Mouse (Mus musculus) heart, postnatal 0 days (tissue): Measurements from ENCODE around the gene Ccser2. TPM values are rescaled to one million over a fixed set of nuclear protein-coding genes. Genes with fewer than 3 reads are reported as not detected.
A peak's percentile ranks its signal among the peaks of the same experiment; 100 is the strongest.

Experiments
- ATAC-seq: fragments of 200-750 bp; cut with Nextera tagmentation; 2 replicates; pipeline ENCODE4 v1.8.0; 2017; ENCODE audit warnings: low read depth, moderate number of reproducible peaks, moderate library complexity; ENCODE audit not compliant: insufficient read depth
- DNase-seq: peaks from one replicate; pipeline ENCODE4 v3.0.0-alpha.2; 2016; ENCODE audit warnings: low spot score
- H3K27ac ChIP-seq: fragments of 300-500 bp; sonication (generic); 2 replicates; pipeline ENCODE4 v1.5.1; 2014; ENCODE audit warnings: low read depth, mild to moderate bottlenecking
- H3K27me3 ChIP-seq: fragments of 300-500 bp; sonication (generic); 2 replicates; pipeline ENCODE4 v1.6.1; 2014; ENCODE audit warnings: low read length, mixed read lengths; ENCODE audit not compliant: control insufficient read depth, insufficient read depth
- H3K36me3 ChIP-seq: fragments of 300-500 bp; sonication (generic); replicated peaks from 2 replicates; pipeline ENCODE4 v1.6.1; 2014; ENCODE audit warnings: low read length, mixed read lengths; ENCODE audit not compliant: control insufficient read depth, insufficient read depth
- H3K4me1 ChIP-seq: fragments of 300-500 bp; sonication (generic); 2 replicates; pipeline ENCODE4 v1.6.1; 2014; ENCODE audit warnings: antibody characterized with exemption; ENCODE audit not compliant: control insufficient read depth, insufficient read depth
- H3K4me2 ChIP-seq: fragments of 300-500 bp; sonication (generic); 2 replicates; pipeline ENCODE4 v1.6.1; 2014; ENCODE audit warnings: low read depth, mild to moderate bottlenecking, low read length, moderate library complexity
- H3K4me3 ChIP-seq: fragments of 300-500 bp; sonication (generic); 2 replicates; pipeline ENCODE4 v1.5.1; 2014; ENCODE audit warnings: low read depth, low read length
- H3K9ac ChIP-seq: fragments of 300-500 bp; sonication (generic); replicated peaks from 2 replicates; pipeline ENCODE4 v1.6.1; 2014; ENCODE audit warnings: low read depth, low read length, mixed read lengths
- H3K9me3 ChIP-seq: fragments of 300-500 bp; sonication (generic); replicated peaks from 2 replicates; pipeline ENCODE4 v1.6.1; 2016; ENCODE audit warnings: low read length; ENCODE audit not compliant: control insufficient read depth
- CTCF ChIP-seq: IDR thresholded peaks from 2 replicates; pipeline ENCODE4 v1.5.1; 2016; ENCODE audit warnings: antibody characterized with exemption, control low read depth, low read depth
- EP300 ChIP-seq: IDR thresholded peaks from 2 replicates; pipeline ENCODE4 v1.6.1; 2016; ENCODE audit warnings: antibody characterized with exemption, low read depth
- WGBS: fragments of 180-500 bp; shearing (Covaris S2); extraction: QIAGEN DNeasy Blood & Tissue Kit; methylation state at CpG from one replicate; pipeline ENCODE4 v1.1.7; 2014; 5-methylcytosine and 5-hydroxymethylcytosine counted together
- polyA plus RNA-seq: library from polyadenylated mRNA; unstranded; fragments of >200 nt; fragmentation: Nextera tagmentation; extraction: Ambion mirVana; gene quantifications from 2 replicates; pipeline ENCODE4 v1.2.1, GENCODE M21; 2015
- total RNA-seq: library from RNA; depleted of rRNA; stranded (reverse); fragments of >200 nt; gene quantifications from 2 replicates; pipeline ENCODE4 v1.2.3, GENCODE M21; 2014; ENCODE audit warnings: low replicate concordance

Gene Ccser2
- total and polyA plus RNA-seq, 2 experiments from 2014 or later = 49.8 to 74.1 TPM

DNA sequence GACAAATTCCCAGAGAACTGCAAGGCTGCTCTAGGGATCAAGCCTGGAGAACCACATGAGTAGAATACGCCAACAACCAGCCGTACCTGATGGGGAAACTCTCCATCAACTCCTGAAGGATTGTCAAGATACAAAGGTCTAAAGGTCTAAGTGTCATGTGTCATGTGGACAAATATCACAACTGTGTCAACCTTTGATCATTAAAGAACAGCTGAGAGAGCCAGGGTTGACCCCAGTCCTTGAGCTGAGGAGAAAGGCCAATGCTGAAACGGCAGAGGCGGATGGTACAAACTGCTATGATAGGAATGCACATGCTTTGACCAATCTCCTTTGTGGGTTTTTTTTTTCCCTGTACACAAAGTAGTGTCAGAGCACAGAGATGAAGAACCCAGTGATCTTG is 2.6 kb upstream of the Ccser2 start:
- no peaks in the 10 kb centered on the region for H3K9me3 ChIP-seq
- DNase-seq (no peak), ATAC-seq (no peak)
- no peak overlapping the region for H3K9ac ChIP-seq
- H3K36me3 ChIP-seq = no peaks in the 10 kb centered on the region
- H3K4me1 ChIP-seq = peaks cover 5% of the 10 kb centered on the region
- H3K27me3 ChIP-seq = no peaks in the 10 kb centered on the region
- no peak overlapping the region for H3K4me3 ChIP-seq
- no peak for TF ChIP-seq CTCF
- TF ChIP-seq EP300 = no peak
- H3K4me2 ChIP-seq = no peak overlapping the region
- 71% methylated on average over 4 of the region's 4 CpGs for WGBS
- H3K27ac ChIP-seq = no peak overlapping the region

GRCm38 (mm10) chr14:36969861-36970420 is 1.4 kb upstream of the Ccser2 start:
- Histone ChIP-seq H3K4me3 (no peak overlapping the region), H3K4me2 (no peak overlapping the region), H3K27ac (no peak overlapping the region), H3K9me3 (no peaks in the 10 kb centered on the region), H3K36me3 (no peaks in the 10 kb centered on the region), H3K9ac (no peak overlapping the region), H3K27me3 (no peaks in the 10 kb centered on the region), H3K4me1 (peaks cover 5% of the 10 kb centered on the region)
- no peak for TF ChIP-seq CTCF
- no peak for TF ChIP-seq EP300
- no peak for ATAC-seq
- 80% methylated on average over 3 of the region's 3 CpGs for WGBS
- DNase-seq = no peak

DNA sequence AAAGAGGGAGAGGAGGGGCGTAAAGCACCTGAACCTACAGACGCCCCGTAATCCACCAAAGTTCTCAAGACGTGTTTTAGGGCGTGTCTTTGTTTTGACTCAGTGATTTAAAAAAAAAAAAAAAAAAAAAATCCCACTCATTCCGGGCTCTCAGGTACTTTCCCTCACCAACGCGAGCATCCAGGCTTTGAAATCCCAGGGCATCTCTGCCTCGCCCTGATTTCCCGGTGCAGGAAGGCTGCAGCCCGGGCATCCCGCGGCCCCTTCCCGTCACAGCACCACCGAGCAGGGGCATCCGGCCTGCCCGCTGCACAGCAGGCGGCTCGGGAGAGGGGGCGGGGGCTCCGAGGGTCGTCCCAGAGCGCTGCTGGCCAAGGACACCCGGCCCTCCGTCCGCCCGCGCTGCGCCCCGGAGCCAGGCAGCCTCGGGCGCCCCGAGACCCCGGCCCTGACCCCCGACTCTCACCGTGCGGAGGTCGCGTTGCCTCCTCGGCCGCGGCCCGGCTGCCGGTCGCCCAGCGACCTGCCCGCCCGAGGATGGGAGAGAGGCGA is 425 bp downstream of the Ccser2 start:
- DNase-seq (peak; percentile 13), ATAC-seq (peak; percentile 59)
- Histone ChIP-seq H3K27me3 (no peaks in the 10 kb centered on the region), H3K4me2 (peak overlapping the region; percentile 83), H3K27ac (peak overlapping the region; percentile 75), H3K36me3 (no peaks in the 10 kb centered on the region), H3K9me3 (no peaks in the 10 kb centered on the region), H3K9ac (peak overlapping the region; percentile 86), H3K4me1 (peaks cover 5% of the 10 kb centered on the region), H3K4me3 (peak overlapping the region; percentile 89)
- no peak for TF ChIP-seq EP300
- no peak for TF ChIP-seq CTCF
- WGBS = under 1% methylated on average over 47 of the region's 49 CpGs

DNA sequence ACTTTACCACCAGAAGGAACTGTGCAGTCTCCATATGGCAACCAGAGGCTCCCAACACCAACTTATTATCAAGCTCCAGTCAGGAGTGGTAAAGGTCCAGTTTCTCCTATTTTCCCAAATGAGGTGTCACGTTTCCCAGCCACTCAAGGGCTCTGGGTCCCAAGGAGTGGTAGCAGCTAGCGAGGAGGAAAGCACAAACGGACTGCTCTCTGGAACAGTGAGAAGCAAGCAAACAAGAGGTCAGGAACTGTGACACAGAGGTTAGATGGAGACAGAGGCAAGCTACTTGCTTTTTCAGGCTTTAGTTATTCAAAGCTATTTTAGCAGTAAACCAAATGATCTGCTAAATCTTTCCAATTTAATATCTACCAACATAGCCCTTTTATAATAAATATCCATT is 3.2 kb downstream of the Ccser2 start:
- no peak overlapping the region for H3K4me3 ChIP-seq
- no peaks in the 10 kb centered on the region for H3K36me3 ChIP-seq
- 58% methylated on average over 3 of the region's 3 CpGs for WGBS
- no peaks in the 10 kb centered on the region for H3K9me3 ChIP-seq
- TF ChIP-seq CTCF = no peak
- no peak for TF ChIP-seq EP300
- H3K4me2 ChIP-seq = no peak overlapping the region
- H3K27ac ChIP-seq = no peak overlapping the region
- ATAC-seq (no peak), DNase-seq (no peak)
- no peak overlapping the region for H3K9ac ChIP-seq
- H3K27me3 ChIP-seq = no peaks in the 10 kb centered on the region
- H3K4me1 ChIP-seq = peaks cover 5% of the 10 kb centered on the region

DNA sequence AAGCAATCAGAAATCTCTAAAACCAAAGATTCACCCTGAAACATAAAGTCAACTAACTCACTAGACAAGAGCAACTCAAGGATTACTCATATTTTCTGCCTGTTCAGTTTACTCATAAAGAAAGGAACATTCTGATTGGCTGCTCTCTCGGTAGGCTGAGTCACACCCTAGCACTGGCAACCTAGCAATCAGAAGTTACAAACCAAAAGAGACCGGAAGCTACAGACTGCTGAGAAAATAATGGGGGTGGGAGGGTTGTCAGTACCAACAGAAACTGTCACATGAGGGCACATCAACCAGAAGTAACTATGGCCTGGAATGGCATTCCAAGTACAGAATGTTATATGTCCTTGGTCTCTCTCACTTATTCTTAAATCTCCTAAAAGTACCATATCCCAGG is 6.1 kb downstream of the Ccser2 start:
- Histone ChIP-seq H3K4me3 (no peak overlapping the region), H3K4me2 (no peak overlapping the region), H3K9me3 (no peaks in the 10 kb centered on the region), H3K27ac (no peak overlapping the region), H3K27me3 (no peaks in the 10 kb centered on the region), H3K9ac (no peak overlapping the region), H3K4me1 (peaks cover under 1% of the 10 kb centered on the region; the same call in 1 of the 2 replicates), H3K36me3 (no peaks in the 10 kb centered on the region)
- ATAC-seq = no peak
- no peak for TF ChIP-seq EP300
- no peak for TF ChIP-seq CTCF
- 80% methylated on average over 2 of the region's 2 CpGs for WGBS
- DNase-seq = no peak

DNA sequence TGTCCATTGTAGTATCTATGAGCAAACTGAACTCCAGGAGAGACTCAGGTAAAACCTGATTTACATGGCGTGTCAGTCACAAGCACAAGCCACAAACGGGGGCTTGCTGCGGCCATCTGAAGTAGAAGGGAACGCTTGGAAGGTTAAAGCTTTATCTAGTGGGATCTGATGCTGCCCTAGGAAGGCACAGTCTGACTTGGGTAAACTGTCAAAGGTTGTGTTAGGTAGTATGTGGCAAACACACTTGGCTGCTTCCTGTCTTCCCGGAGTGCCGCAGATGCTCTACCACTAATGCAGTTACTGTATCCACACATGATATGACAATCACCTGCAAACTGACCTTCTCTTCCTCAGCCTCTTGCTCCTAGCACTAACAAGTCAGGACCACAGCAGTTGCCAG is 10.9 kb downstream of the Ccser2 start:
- ATAC-seq = no peak
- H3K4me1 ChIP-seq = no peaks in the 10 kb centered on the region
- WGBS = 94% methylated on average over 6 of the region's 6 CpGs
- no peak overlapping the region for H3K4me3 ChIP-seq
- no peaks in the 10 kb centered on the region for H3K9me3 ChIP-seq
- H3K27ac ChIP-seq = no peak overlapping the region
- TF ChIP-seq EP300 (no peak), CTCF (no peak)
- H3K4me2 ChIP-seq = no peak overlapping the region
- no peak overlapping the region for H3K9ac ChIP-seq
- DNase-seq = no peak
- no peaks in the 10 kb centered on the region for H3K36me3 ChIP-seq
- no peaks in the 10 kb centered on the region for H3K27me3 ChIP-seq
